Mouse (Mus musculus) CD4-positive, CD25-positive, alpha-beta regulatory T cell, adult 4 months (primary cell): ENCODE results near the gene Pitpnm2. TPM values are rescaled to one million over a fixed set of nuclear protein-coding genes. Genes with fewer than 3 reads are reported as not detected.

Experiments
- ATAC-seq: one replicate; pipeline ENCODE4 v1.8.0; 2017
- polyA plus RNA-seq, 2 experiments: library from polyadenylated mRNA; unstranded; fragments of 100-300 nt; shearing (Covaris generic); gene quantifications; one replicate each; pipeline ENCODE4 v1.2.1; 2017

Gene Pitpnm2
- polyA plus RNA-seq, 2 experiments from 2014 or later, result 9.3 to 11.5 TPM

DNA sequence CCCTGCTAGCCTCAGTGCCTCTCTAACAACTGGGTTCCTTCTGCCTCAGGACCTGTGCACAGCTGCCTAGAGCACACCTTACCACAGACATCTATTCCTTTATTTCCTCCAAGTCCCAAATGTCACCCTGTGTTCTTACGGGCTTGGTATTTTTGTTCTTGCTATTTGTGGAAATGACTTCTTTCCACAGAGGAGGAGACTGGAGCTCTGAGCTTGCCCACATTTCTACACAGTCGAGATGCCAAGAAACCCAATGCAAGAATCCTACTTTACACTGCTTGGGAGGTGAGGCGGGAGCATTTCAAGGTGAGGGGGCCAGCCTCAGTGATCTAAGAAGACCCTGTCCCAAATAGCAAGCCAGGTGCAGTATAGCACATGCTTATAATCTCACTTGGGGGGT lies 164.0 kb downstream of the Pitpnm2 start:
- ATAC-seq, result no peak

DNA sequence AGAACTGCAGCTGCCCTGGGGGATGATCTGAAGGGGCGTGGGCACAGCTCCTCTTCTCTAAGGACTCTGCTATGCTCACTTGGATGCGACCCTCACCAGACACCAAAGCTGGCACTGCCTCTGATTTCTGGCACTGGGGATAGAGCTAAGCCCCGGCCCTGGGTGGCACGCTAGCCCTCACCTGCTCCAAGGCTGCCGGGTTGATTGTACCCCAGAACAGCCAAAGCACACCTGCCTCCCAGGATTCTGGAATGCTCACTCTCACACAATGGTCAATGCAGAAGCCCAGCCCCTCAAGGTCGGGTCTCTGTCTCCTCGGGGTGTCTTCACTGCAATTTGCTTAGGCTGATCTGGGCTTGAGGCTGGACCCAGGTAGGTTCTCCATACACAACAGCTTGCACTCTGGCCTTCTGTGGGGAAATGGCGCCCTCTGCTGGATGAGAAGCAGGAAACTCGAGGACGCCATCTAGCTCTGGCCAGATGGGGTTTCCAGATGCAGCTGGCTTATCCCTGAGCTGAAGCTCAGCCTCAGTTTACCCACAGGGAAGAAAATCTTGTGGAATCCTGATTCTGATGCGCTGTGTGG lies 164.9 kb downstream of the Pitpnm2 start:
- peak; percentile 52 for ATAC-seq

GRCm38 (mm10) chr5:124083850-124084587 lies 165.5 kb downstream of the Pitpnm2 start:
- peak; percentile 71 for ATAC-seq

DNA sequence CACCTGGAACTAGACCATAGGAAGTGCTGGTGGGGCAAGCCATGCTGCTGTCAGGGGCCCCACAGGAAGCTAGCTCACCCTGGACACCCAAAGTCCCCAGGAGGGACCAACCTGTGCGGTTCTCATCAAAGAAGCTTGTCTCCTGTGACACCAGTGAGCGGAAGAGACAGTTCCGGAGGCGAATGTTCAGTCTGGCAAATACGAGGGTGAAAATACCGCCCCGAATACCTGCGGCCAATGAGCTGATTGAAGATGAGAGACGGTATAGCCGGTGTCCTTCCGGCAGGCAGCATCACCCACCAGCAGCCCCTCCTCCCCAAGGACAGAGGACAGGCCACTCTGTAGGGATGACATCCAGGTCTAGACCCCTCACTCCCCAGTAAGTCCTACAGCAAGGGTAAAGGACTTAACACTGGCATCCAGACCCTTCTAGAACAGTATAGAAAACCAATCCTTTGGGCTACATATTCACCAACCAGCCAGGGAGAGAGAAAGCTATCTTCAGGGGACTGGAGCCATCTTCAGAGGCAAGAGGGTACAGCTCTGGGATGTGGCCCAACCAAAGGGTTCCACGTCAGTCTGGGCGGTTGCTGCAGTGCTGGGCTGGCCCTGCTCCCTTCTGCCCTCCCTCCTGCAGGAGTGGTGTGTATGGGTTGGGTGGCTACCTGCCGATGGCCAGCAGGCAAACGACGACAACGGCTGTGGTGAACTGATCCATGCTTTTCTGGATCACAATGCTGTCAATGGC lies 166.4 kb downstream of the Pitpnm2 start:
- peak; percentile 25 for ATAC-seq

GRCm38 (mm10) chr5:124082447-124082846 lies 167.1 kb downstream of the Pitpnm2 start:
- ATAC-seq, result no peak

- peak; percentile 19 for ATAC-seq
Measured at GRCm38 (mm10) chr5:124079880-124080279, 169.7 kb downstream of the Pitpnm2 start.

GRCm38 (mm10) chr5:124078794-124079416 lies 170.7 kb downstream of the Pitpnm2 start:
- no peak for ATAC-seq

- no peak for ATAC-seq
Measured at GRCm38 (mm10) chr5:124077856-124078460, 171.6 kb downstream of the Pitpnm2 start.

- ATAC-seq, result no peak
Measured at GRCm38 (mm10) chr5:124077241-124077640, 172.3 kb downstream of the Pitpnm2 start.

DNA sequence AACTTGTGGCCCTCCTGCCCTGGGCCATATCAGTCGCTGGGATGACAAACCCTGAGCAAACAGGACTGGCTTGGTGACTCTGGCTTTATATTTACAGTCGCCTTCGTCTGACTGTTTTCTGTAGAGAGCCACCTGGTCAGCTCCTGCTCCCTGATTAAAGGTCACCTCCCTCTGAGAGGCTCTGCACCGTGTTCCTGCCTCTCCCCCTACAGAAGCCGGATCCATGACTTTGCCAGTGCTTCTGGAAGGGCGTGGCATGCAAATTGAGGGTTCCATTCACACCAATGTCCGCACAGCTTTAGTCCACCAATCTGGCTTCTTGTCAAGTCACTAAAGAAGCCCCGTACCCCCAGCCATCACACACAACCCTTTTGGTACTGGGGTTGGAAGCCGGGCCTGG lies 173.0 kb downstream of the Pitpnm2 start:
- ATAC-seq, result no peak

DNA sequence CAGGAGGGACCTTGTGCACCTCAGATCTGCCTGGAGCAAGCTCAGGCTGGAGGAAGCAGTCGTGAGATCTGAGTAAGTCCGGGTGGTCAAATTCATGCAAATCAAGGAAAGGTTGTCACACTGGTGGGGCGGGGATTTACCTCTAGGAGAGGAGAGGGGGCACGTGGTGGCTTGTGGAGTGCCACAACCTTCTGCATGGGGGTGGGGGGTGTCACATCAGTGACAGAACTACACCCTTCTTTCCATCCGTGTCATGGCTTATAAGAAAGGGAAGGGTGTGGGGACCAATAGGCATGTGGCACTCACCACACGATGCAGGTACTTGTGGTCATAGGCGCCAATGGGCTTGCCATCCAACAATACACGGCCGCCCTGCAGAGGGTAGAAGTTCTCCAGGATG lies 173.8 kb downstream of the Pitpnm2 start:
- peak; percentile 3 for ATAC-seq

GRCm38 (mm10) chr5:124074845-124075307 lies 174.7 kb downstream of the Pitpnm2 start:
- ATAC-seq, result peak; percentile 90

GRCm38 (mm10) chr5:124073682-124074081 lies 175.9 kb downstream of the Pitpnm2 start:
- no peak for ATAC-seq

GRCm38 (mm10) chr5:124069657-124070056 lies 179.9 kb downstream of the Pitpnm2 start:
- no peak for ATAC-seq

Other genes with a start within 250 kb of the Pitpnm2 start
- gene Vps37b, start 217.5 kb downstream of the Pitpnm2 start, polyA plus RNA-seq, result 10 to 100 TPM; 17.8 to 22.1 TPM
- gene Abcb9, start 154.0 kb downstream of the Pitpnm2 start, polyA plus RNA-seq, result 10 to 100 TPM; 16.1 to 16.6 TPM
- gene Ogfod2, start 137.5 kb downstream of the Pitpnm2 start, polyA plus RNA-seq, result 10 to 100 TPM; 25.6 to 51.6 TPM
- 10 to 100 TPM; 48.7 to 61.0 TPM for gene Arl6ip4, start 133.7 kb downstream of the Pitpnm2 start, polyA plus RNA-seq
- gene Mphosph9, start 78.2 kb upstream of the Pitpnm2 start, polyA plus RNA-seq, result 10 to 100 TPM; 16.8 to 18.6 TPM
- 10 to 100 TPM; 12.0 to 16.5 TPM for gene 2810006K23Rik, start 78.3 kb upstream of the Pitpnm2 start, polyA plus RNA-seq
- gene Cdk2ap1, start 113.3 kb upstream of the Pitpnm2 start, polyA plus RNA-seq, result 10 to 100 TPM; 10.1 to 13.1 TPM
- 100 to 1,000 TPM; 163 to 182 TPM for gene Sbno1, start 176.2 kb upstream of the Pitpnm2 start, polyA plus RNA-seq
- 10 to 100 TPM; 19.8 to 19.9 TPM for gene Kmt5a, start 190.2 kb upstream of the Pitpnm2 start, polyA plus RNA-seq
- gene Rilpl2, start 228.6 kb upstream of the Pitpnm2 start, polyA plus RNA-seq, result 10 to 100 TPM; 51.3 to 54.0 TPM
- gene Snrnp35, start 233.4 kb upstream of the Pitpnm2 start, polyA plus RNA-seq, result 10 to 100 TPM in 1 of 2 experiments, 1 to 10 TPM in 1; 4.7 to 14.2 TPM